Mouse (Mus musculus): Measurements from ENCODE around the gene Sult4a1. TPM values are rescaled to one million over a fixed set of nuclear protein-coding genes. Genes with fewer than 3 reads are reported as not detected.

Sult4a1 gene
- polyA plus RNA-seq (2015; fragmentation: Illumina TruSeq; extraction: RNeasy Lipid Tissue Mini Kit (QIAGEN cat#74804); ENCODE audit: insufficient read depth, low replicate concordance): not detected

DNA sequence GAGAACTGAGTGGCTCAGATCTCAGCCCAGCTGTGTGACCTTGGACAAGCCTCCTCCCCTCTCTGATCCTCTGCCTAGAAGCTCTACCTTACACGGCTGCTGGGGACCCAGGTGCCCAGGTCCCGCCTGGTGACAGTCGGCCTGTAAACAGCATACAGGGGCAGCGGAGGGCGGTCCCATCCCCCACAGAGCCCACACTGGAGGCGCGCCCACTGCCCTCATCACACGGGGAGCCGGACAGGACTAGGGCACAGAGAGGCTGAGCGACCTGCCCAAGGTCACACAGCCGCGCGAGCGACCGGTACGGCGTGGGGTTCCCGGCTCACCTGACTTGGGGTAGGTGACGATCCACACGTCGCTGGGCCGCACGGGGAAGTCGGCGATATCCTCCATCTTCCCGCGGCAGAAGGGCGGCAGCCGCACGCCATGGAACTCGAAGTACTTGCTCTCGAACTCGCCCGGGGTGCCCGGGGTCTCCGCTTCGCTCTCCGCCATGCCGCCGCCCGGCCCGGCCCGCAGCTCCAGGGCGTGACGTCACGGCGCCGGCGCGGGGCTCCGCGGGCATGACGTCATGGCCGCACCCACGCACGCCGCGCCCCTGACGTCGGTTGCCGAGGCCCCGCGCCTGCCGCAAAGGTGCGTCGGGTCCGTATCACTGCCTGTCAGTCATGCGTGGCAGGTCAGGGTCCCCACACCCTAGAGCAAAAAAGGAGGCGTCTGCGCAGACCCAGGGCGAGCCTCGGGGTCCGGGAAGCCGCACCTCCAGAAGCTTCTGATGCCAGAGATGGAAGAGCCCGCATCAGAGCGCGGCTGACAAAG lies at the start of gene Sult4a1:
Gene Sult4a1 (minus strand): TSS at position 650 of the 819 bp plus-strand sequence.

DNA sequence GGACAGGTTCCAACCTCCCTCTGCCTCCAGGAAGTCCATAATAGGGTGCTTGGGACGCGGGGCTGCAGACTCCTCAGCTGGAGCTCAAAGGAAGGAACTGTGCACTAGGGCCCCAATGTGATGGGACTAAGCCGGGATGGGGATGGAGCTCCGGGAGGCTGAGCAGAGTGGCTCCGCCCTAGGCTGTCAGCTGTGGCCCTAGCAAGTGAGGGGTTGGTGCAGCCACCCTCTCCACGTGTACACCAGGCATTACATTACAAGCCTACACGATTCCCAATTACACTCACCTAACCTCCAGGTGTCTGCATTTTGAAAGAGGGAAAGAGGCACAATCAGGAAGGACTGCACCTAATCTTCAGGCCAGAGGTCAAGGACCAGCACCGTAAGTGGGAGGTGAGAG lies 17.5 kb upstream of the Sult4a1 start, which contains the start of gene Pnpla5:
Gene Pnpla5 (minus strand): TSS at position 101 of the 400 bp plus-strand sequence.

DNA sequence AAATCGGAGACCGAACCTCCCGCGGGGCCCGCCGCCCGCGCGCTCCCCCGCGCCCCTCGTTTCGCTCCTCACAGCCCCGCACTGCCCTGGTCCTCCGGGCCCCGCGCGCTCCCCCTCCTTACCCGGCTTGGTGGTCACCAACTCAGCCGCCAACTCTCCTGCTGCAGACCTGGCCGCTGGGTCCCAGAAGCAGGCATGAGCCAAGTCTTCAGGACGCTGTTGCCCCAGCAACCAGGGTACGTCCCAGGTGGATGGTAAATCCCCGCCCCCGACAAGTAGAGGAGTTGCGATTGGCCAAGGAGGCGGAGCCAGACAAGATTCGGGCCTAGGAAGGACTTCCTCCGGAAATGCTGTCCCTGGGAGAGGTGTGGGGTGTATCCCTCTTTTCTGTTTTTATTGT lies 40.4 kb downstream of the Sult4a1 start, which contains the start of gene Efcab6:
Gene Efcab6 (minus strand): TSS at position 240 of the 400 bp plus-strand sequence.

Other genes starting within 250 kb of the Sult4a1 start
- gene Efcab6, start 40.4 kb downstream of the Sult4a1 start, polyA plus RNA-seq (2015; fragmentation: Illumina TruSeq; extraction: RNeasy Lipid Tissue Mini Kit (QIAGEN cat#74804); ENCODE audit: insufficient read depth, low replicate concordance): not detected
- gene Pnpla5, start 17.4 kb upstream of the Sult4a1 start, polyA plus RNA-seq (2015; fragmentation: Illumina TruSeq; extraction: RNeasy Lipid Tissue Mini Kit (QIAGEN cat#74804); ENCODE audit: insufficient read depth, low replicate concordance): not detected
- 0.25 TPM for gene Pnpla3, start 62.1 kb upstream of the Sult4a1 start, polyA plus RNA-seq (2015; fragmentation: Illumina TruSeq; extraction: RNeasy Lipid Tissue Mini Kit (QIAGEN cat#74804); ENCODE audit: insufficient read depth, low replicate concordance)
- 77.2 TPM for gene Samm50, start 86.5 kb upstream of the Sult4a1 start, polyA plus RNA-seq (2015; fragmentation: Illumina TruSeq; extraction: RNeasy Lipid Tissue Mini Kit (QIAGEN cat#74804); ENCODE audit: insufficient read depth, low replicate concordance)
- 17.4 TPM for gene Parvb, start 126.3 kb upstream of the Sult4a1 start, polyA plus RNA-seq (2015; fragmentation: Illumina TruSeq; extraction: RNeasy Lipid Tissue Mini Kit (QIAGEN cat#74804); ENCODE audit: insufficient read depth, low replicate concordance)
- gene Parvg, start 218.3 kb upstream of the Sult4a1 start, polyA plus RNA-seq (2015; fragmentation: Illumina TruSeq; extraction: RNeasy Lipid Tissue Mini Kit (QIAGEN cat#74804); ENCODE audit: insufficient read depth, low replicate concordance): 120 TPM

All from spleen, adult 10 weeks (tissue).